Mouse (Mus musculus) macrophage (primary cell): Measurements from ENCODE around the gene Hnf4a. TPM values are rescaled to one million over a fixed set of nuclear protein-coding genes. Genes with fewer than 3 reads are reported as not detected.
"Not testable (repeated sequence)": the region's sequence is repeated elsewhere in the genome, so short reads cannot be mapped to it uniquely, and the experiment has no call there.

Experiments used
- H3K27ac ChIP-seq: fragments of 350-480 bp; formaldehyde crosslinking; 2 replicates; pipeline ENCODE4 v1.9.0; 2021
- H3K36me3 ChIP-seq: fragments of 350-480 bp; formaldehyde crosslinking; 2 replicates; pipeline ENCODE4 v1.9.0; 2021; ENCODE audit errors: inconsistent target
- H3K4me3 ChIP-seq: fragments of 350-480 bp; formaldehyde crosslinking; 2 replicates; pipeline ENCODE4 v1.9.0; 2021; ENCODE audit errors: inconsistent target
- H3K79me2 ChIP-seq: fragments of 350-480 bp; formaldehyde crosslinking; 2 replicates; pipeline ENCODE4 v1.9.0; 2021; ENCODE audit errors: inconsistent target
- WGBS: methylation state at CpG from one replicate; pipeline ENCODE4 v1.1.7; 2026; ENCODE audit warnings: inconsistent platforms; ENCODE audit not compliant: missing documents; 5-methylcytosine and 5-hydroxymethylcytosine counted together
- polyA plus RNA-seq: library from polyadenylated mRNA; stranded (reverse); fragments of 250-400 nt; gene quantifications from 3 replicates; pipeline ENCODE4 v1.2.4, GENCODE M21; 2018; ENCODE audit warnings: inconsistent platforms

Gene Hnf4a
- polyA plus RNA-seq, 1 experiment from 2014 or later = not detected

DNA sequence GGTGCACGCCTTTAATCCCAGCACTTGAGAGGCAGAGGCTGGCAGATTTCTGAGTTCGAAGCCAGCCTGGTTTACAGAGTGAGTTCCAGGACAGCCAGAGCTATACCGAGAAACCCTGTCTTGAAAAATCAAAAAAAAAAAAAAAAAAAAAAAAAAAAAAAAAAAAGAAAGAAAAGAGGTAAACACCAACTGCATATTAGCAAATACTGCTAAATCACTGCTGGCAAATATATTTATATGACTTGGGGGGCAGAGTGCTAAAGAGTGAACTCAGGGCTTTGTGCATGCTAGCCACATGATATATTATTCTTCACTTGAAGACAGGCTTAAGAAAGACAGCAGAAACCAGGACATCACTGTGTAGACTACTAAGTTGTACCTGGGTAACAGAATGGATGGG lies 114.8 kb downstream of the Hnf4a start:
- H3K36me3 ChIP-seq = peaks cover 84% of the 10 kb centered on the region
- H3K79me2 ChIP-seq, H3K27ac ChIP-seq, H3K4me3 ChIP-seq: not testable (repeated sequence)
- WGBS = 100% methylated on average over 2 of the region's 3 CpGs

Other genes starting within 250 kb of the Hnf4a start
- not detected in 3 replicates for gene Jph2, start 108.8 kb upstream of the Hnf4a start, polyA plus RNA-seq
- 49.3 to 58.0 TPM (median 55.1 TPM) in 3 replicates for gene Oser1, start 82.1 kb upstream of the Hnf4a start, polyA plus RNA-seq
- 0.63 to 2.4 TPM (median 1.1 TPM) in 3 replicates for gene Gdap1l1, start 68.3 kb upstream of the Hnf4a start, polyA plus RNA-seq
- gene Fitm2, start 34.2 kb upstream of the Hnf4a start, polyA plus RNA-seq = 1.3 to 3.6 TPM (median 2.1 TPM) in 3 replicates
- gene R3hdml, start 14.5 kb upstream of the Hnf4a start, polyA plus RNA-seq = not detected in 3 replicates
- gene Ttpal, start 95.5 kb downstream of the Hnf4a start, polyA plus RNA-seq = 8.8 to 17.3 TPM (median 13.7 TPM) in 3 replicates
- gene Serinc3, start 138.3 kb downstream of the Hnf4a start, polyA plus RNA-seq = 217 to 859 TPM (median 380 TPM) in 3 replicates
- 39.4 to 69.2 TPM (median 46.2 TPM) in 3 replicates for gene Pkig, start 151.6 kb downstream of the Hnf4a start, polyA plus RNA-seq
- 2.6 to 5.6 TPM (median 3.4 TPM) in 3 replicates for gene Ada, start 243.4 kb downstream of the Hnf4a start, polyA plus RNA-seq